28 mouse cellular contexts compared by ENCODE assay signal in genomic region chr16:48320781-48321180, GRCm38 (mm10). TPM values are rescaled to one million over a fixed set of nuclear protein-coding genes. Genes with fewer than 3 reads are reported as not detected.
DNase-seq lines count a peak whose midpoint lies in the region; ATAC-seq and TF ChIP-seq lines count a peak whose summit lies in the region.
"Had no signal": no experiment of that assay in that cellular context is flagged by ENCODE, and none has a peak within 500 bp of the region (broad histone marks: within the 10 kb centered on the region; RNA-seq: fewer than 3 reads in every experiment).

No protein-coding gene starts in this region.

- no peaks in the 10 kb centered on the region for H3K9me3 ChIP-seq in liver, embryonic 14.5 days (ENCODE audit: control insufficient read depth, low read length)
- H3K9me3 ChIP-seq in E14TG2a.4 (ENCODE audit: low read length) = no peaks in the 10 kb centered on the region
- no peaks in the 10 kb centered on the region for H3K9me3 ChIP-seq in hindbrain, embryonic 11.5 days (ENCODE audit: control insufficient read depth, low read length)
- H3K9me3 ChIP-seq: embryonic facial prominence, embryonic 15.5 days; heart, embryonic 13.5 days; liver, embryonic 13.5 days; midbrain, embryonic 15.5 days; stomach, embryonic 15.5 days had no signal

- H3K27ac ChIP-seq in heart, adult 2 months = no peak overlapping the region
- no peak overlapping the region for H3K27ac ChIP-seq in liver, embryonic 14.5 days
- no peak overlapping the region for H3K27ac ChIP-seq in hindbrain, embryonic 11.5 days (ENCODE audit: low read depth, low read length)
- H3K27ac ChIP-seq: embryonic facial prominence, embryonic 15.5 days; heart, embryonic 13.5 days; hindbrain, embryonic 14.5 days; liver, embryonic 13.5 days; midbrain, embryonic 15.5 days; stomach, embryonic 15.5 days had no signal

- H3K79me2 ChIP-seq in heart, adult 2 months (replicated peaks; ENCODE audit: control insufficient read depth, insufficient read depth, low read length) = no peaks in the 10 kb centered on the region

- DNase-seq in heart, adult 11 months = peak; percentile 22
- no peak for DNase-seq in heart, adult 2 months
- DNase-seq in liver, embryonic 14.5 days (ENCODE audit: low read depth in 3 of 3, low spot score in 3 of 3) = no peak
- DNase-seq in liver (no peak), ZHBTc4 (ENCODE audit: low read depth, low spot score) (peak; percentile 67)
- DNase-seq in hindbrain, embryonic 11.5 days (ENCODE audit: low spot score) = no peak
- DNase-seq: cerebellum, adult 18-20 months; cerebellum, postnatal 25 days; forebrain, postnatal 0 days; kidney, adult 11 months; kidney, postnatal 10 days; layer of hippocampus, adult 9-11 months; liver, embryonic 13.5 days; lung, postnatal 10 days; thymus, adult 2 months had no signal

- no peak for TF ChIP-seq CTCF in heart, adult 2 months (IDR thresholded peaks at IDR 0.05)
- TF ChIP-seq CTCF in liver, embryonic 14.5 days (IDR thresholded peaks at IDR 0.05; ENCODE audit: low read depth) = peak; percentile 41; the same call in 1 of the 2 replicates
- peak; percentile 54 for TF ChIP-seq CTCF in E14TG2a.4 (conservative IDR thresholded peaks at IDR 0.05; ENCODE audit: low read length)

- H3K4me1 ChIP-seq in heart, adult 2 months (ENCODE audit: control insufficient read depth, insufficient read depth, low read length) = no peaks in the 10 kb centered on the region
- H3K4me1 ChIP-seq in liver, embryonic 14.5 days (replicated peaks; ENCODE audit: control insufficient read depth in 2 of 2, insufficient read depth in 2 of 2, low read length in 1 of 2) = no peaks in the 10 kb centered on the region
- peaks cover 51% of the 10 kb centered on the region for H3K4me1 ChIP-seq in E14TG2a.4 (replicated peaks; ENCODE audit: low read depth, low read length)
- H3K4me1 ChIP-seq in hindbrain, embryonic 11.5 days (replicated peaks; ENCODE audit: control insufficient read depth, insufficient read depth, low read length) = no peaks in the 10 kb centered on the region
- H3K4me1 ChIP-seq: embryonic facial prominence, embryonic 15.5 days; heart, embryonic 13.5 days; liver, embryonic 13.5 days; megakaryocyte, embryonic 14.5 days; midbrain, embryonic 15.5 days; stomach, embryonic 15.5 days had no signal

- TF ChIP-seq POLR2A in heart, adult 2 months (IDR thresholded peaks at IDR 0.05; ENCODE audit: insufficient read depth, low read depth, low read length) = no peak

- no peaks in the 10 kb centered on the region for H3K27me3 ChIP-seq in heart, adult 2 months (ENCODE audit: control insufficient read depth, insufficient read depth, low read length)
- no peaks in the 10 kb centered on the region for H3K27me3 ChIP-seq in liver, embryonic 14.5 days (ENCODE audit: control insufficient read depth, insufficient read depth, low read length)
- H3K27me3 ChIP-seq in E14TG2a.4 (ENCODE audit: insufficient read depth, low read length) = no peaks in the 10 kb centered on the region
- H3K27me3 ChIP-seq in hindbrain, embryonic 11.5 days (ENCODE audit: control insufficient read depth, insufficient read depth, low read length) = no peaks in the 10 kb centered on the region
- H3K27me3 ChIP-seq: embryonic facial prominence, embryonic 15.5 days; heart, embryonic 13.5 days; liver, embryonic 13.5 days; megakaryocyte, embryonic 14.5 days; midbrain, embryonic 15.5 days; stomach, embryonic 15.5 days had no signal

- no peak for TF ChIP-seq EP300 in heart, adult 2 months (IDR thresholded peaks at IDR 0.05; ENCODE audit: insufficient read depth, low read depth, low read length)
- TF ChIP-seq EP300 in liver, embryonic 14.5 days (IDR thresholded peaks at IDR 0.05; ENCODE audit: low read depth) = no peak

- H3K36me3 ChIP-seq in heart, adult 2 months (ENCODE audit: control insufficient read depth, insufficient read depth, low read length) = no peaks in the 10 kb centered on the region
- no peaks in the 10 kb centered on the region for H3K36me3 ChIP-seq in liver, embryonic 14.5 days (replicated peaks; ENCODE audit: control insufficient read depth, insufficient read depth, low read depth)
- H3K36me3 ChIP-seq in E14TG2a.4 (ENCODE audit: insufficient read depth, low read length) = peaks cover 46% of the 10 kb centered on the region
- H3K36me3 ChIP-seq in hindbrain, embryonic 11.5 days (ENCODE audit: control insufficient read depth, insufficient read depth, low read length) = no peaks in the 10 kb centered on the region
- H3K36me3 ChIP-seq: embryonic facial prominence, embryonic 15.5 days; heart, embryonic 13.5 days; liver, embryonic 13.5 days; midbrain, embryonic 15.5 days; stomach, embryonic 15.5 days had no signal

- 97% methylated on average over 6 of the region's 6 CpGs for WGBS in heart, adult 2 months
- 76% methylated on average over 6 of the region's 6 CpGs for WGBS in liver, embryonic 14.5 days (ENCODE audit: insufficient replicate concordance)
- WGBS in hindbrain, embryonic 11.5 days = 98% methylated on average over 6 of the region's 6 CpGs

- H3K4me2 ChIP-seq in liver, embryonic 14.5 days (ENCODE audit: low read depth) = no peak overlapping the region
- H3K4me2 ChIP-seq in hindbrain, embryonic 11.5 days (replicated peaks; ENCODE audit: low read depth, low read length) = no peak overlapping the region
- H3K4me2 ChIP-seq: embryonic facial prominence, embryonic 15.5 days; heart, embryonic 13.5 days; hindbrain, embryonic 14.5 days; liver, embryonic 13.5 days; midbrain, embryonic 15.5 days; stomach, embryonic 15.5 days had no signal

- H3K9ac ChIP-seq in heart, adult 2 months (ENCODE audit: low read depth, low read length) = no peak overlapping the region
- no peak overlapping the region for H3K9ac ChIP-seq in liver, embryonic 14.5 days (replicated peaks)
- H3K9ac ChIP-seq in hindbrain, embryonic 11.5 days (ENCODE audit: low read depth, low read length) = no peak overlapping the region
- H3K9ac ChIP-seq: embryonic facial prominence, embryonic 15.5 days; forebrain, postnatal 0 days; heart, embryonic 13.5 days; hindbrain, embryonic 14.5 days; liver, embryonic 13.5 days; midbrain, embryonic 15.5 days; stomach, embryonic 15.5 days had no signal

- intact Hi-C loops in heart, adult 2 months (cut with DNase I) = no loop called here

- H3K4me3 ChIP-seq in heart, adult 2 months = no peak overlapping the region
- H3K4me3 ChIP-seq in liver, embryonic 14.5 days (ENCODE audit: insufficient read depth in 1 of 2, low read depth in 2 of 2, low read length in 2 of 2) = no peak overlapping the region
- H3K4me3 ChIP-seq in E14TG2a.4 (replicated peaks; ENCODE audit: low read length) = no peak overlapping the region
- no peak overlapping the region for H3K4me3 ChIP-seq in hindbrain, embryonic 11.5 days (ENCODE audit: low read depth, low read length)
- H3K4me3 ChIP-seq: embryonic facial prominence, embryonic 15.5 days; heart, embryonic 13.5 days; liver, embryonic 13.5 days; megakaryocyte, embryonic 14.5 days; midbrain, embryonic 15.5 days; stomach, embryonic 15.5 days had no signal

- no peak for ATAC-seq in liver, embryonic 14.5 days (ENCODE audit: insufficient read depth)
- ATAC-seq in hindbrain, embryonic 11.5 days (ENCODE audit: low FRiP score) = no peak
- ATAC-seq: forebrain, postnatal 0 days; midbrain, embryonic 15.5 days had no signal

RNA-seq across cellular contexts. Expression of gene Dppa2, which starts 17.1 kb away (rescaled TPM):
- not detected for total RNA-seq in heart, adult 2 months (2021)
- not detected in 2 replicates for polyA plus RNA-seq in heart, adult 2 months (2012; rRNA removed)
- not detected in 2 replicates for polyA plus RNA-seq in liver, embryonic 14.5 days (2012; rRNA removed)
- polyA plus RNA-seq in liver, embryonic 14.5 days (2014; fragmentation: Nextera tagmentation; extraction: Ambion mirVana) = not detected in 2 replicates
- polyA plus RNA-seq in hindbrain, embryonic 11.5 days (2014; fragmentation: Nextera tagmentation; extraction: Ambion mirVana) = not detected in 2 replicates
- total RNA-seq: adrenal gland, postnatal 4 days; forebrain, postnatal 0 days; granulocyte monocyte progenitor cell, adult 5-6 weeks; heart, postnatal 25 days; left cerebral cortex, adult 8-10 months; neutrophil, adult 5-6 weeks had no signal
- polyA plus RNA-seq: embryonic facial prominence, embryonic 15.5 days; forebrain, postnatal 0 days; heart, embryonic 13.5 days; hindbrain, embryonic 14.5 days; limb, embryonic 11.5 days; liver, embryonic 13.5 days; midbrain, embryonic 15.5 days; stomach, embryonic 15.5 days; thymus, adult 2 months had no signal

RNA-seq across cellular contexts. Expression of gene Dppa4, which starts 37.2 kb away (rescaled TPM):
- not detected for total RNA-seq in heart, adult 2 months (2021)
- not detected in 2 replicates for polyA plus RNA-seq in heart, adult 2 months (2012; rRNA removed)
- 0.02 TPM in 1 of 2 replicates, not detected in the other for polyA plus RNA-seq in liver, embryonic 14.5 days (2012; rRNA removed)
- not detected in 2 replicates for polyA plus RNA-seq in liver, embryonic 14.5 days (2014; fragmentation: Nextera tagmentation; extraction: Ambion mirVana)
- polyA plus RNA-seq in hindbrain, embryonic 11.5 days (2014; fragmentation: Nextera tagmentation; extraction: Ambion mirVana) = not detected in 2 replicates
- total RNA-seq: adrenal gland, postnatal 4 days; forebrain, postnatal 0 days; granulocyte monocyte progenitor cell, adult 5-6 weeks; heart, postnatal 25 days; left cerebral cortex, adult 8-10 months; neutrophil, adult 5-6 weeks had no signal
- polyA plus RNA-seq: embryonic facial prominence, embryonic 15.5 days; forebrain, postnatal 0 days; heart, embryonic 13.5 days; hindbrain, embryonic 14.5 days; limb, embryonic 11.5 days; midbrain, embryonic 15.5 days; stomach, embryonic 15.5 days; thymus, adult 2 months had no signal

Comparison
In these comparisons a context has a peak if more than half of its experiments do, and no peak if none do; other contexts are left out.
1. DNase-seq: peak in heart, adult 11 months (single experiment) and ZHBTc4 (single experiment); none in heart, adult 2 months (0 of 2), liver, embryonic 14.5 days (0 of 3), liver (single experiment) and hindbrain, embryonic 11.5 days (single experiment).